Mouse (Mus musculus): Measurements from ENCODE around the gene Dlg5. TPM values are rescaled to one million over a fixed set of nuclear protein-coding genes. Genes with fewer than 3 reads are reported as not detected.

The Dlg5 gene
- total and polyA plus RNA-seq, 2 experiments from 2014 or later, result 13.4 to 51.2 TPM

DNA sequence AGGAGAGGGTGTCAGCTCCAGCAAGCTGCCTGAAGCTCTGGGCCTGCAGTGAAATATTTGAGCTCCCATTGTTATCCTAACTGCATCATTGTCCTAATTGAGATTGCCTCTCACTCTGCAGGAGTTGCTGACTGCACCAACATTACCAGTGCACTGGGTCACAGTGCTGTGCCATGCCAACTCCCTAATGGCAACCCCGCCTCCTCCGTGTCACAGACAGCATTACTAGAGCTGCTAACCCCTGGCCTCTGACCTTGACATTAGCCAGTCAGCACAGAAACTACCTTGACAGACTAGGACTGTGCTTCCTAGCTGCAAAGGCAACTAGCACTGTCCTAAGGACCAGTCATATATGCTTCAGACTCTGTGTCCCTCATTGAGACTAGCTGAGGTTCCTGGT is 139.0 kb downstream of the Dlg5 start:
- no peaks in the 10 kb centered on the region for H3K9me3 ChIP-seq (ENCODE audit: low read length)
- H3K4me2 ChIP-seq (ENCODE audit: low read depth, low read length), result no peak overlapping the region
- no peak overlapping the region for H3K27ac ChIP-seq
- H3K36me3 ChIP-seq (ENCODE audit: insufficient read depth, low read length), result no peaks in the 10 kb centered on the region
- ATAC-seq (no peak), DNase-seq (ENCODE audit: low spot score) (no peak)
- TF ChIP-seq CTCF (IDR thresholded peaks at IDR 0.05; ENCODE audit: low read depth), result no peak
- no peak overlapping the region for H3K9ac ChIP-seq (replicated peaks; ENCODE audit: low read length)
- H3K27me3 ChIP-seq (ENCODE audit: insufficient read depth, low read length), result no peaks in the 10 kb centered on the region
- H3K4me1 ChIP-seq (ENCODE audit: insufficient read depth, low read length), result no peaks in the 10 kb centered on the region
- no peak overlapping the region for H3K4me3 ChIP-seq (ENCODE audit: low read length)
- 94% methylated on average over 2 of the region's 2 CpGs for WGBS

DNA sequence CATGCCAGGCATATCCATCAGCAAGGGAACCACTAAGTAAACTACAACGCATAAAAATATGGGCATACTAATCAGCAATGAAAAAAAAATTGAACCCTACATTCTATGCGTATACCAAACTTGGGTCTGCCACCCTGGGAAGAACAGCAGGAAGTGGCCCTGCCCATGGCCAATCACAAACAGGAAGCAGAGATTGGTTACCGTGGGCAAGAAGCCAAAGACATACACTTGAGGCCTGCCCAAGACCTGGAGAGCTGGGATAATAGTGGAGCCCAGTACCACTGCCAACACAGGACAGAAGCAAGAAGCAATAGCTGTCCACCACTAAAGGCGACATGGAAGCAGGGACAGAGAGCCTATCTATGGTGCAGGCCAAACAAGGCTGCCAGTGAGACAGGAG is 146.9 kb downstream of the Dlg5 start:
- H3K4me2 ChIP-seq (ENCODE audit: low read depth, low read length), result no peak overlapping the region
- no peak for DNase-seq (ENCODE audit: low spot score)
- no peak for TF ChIP-seq CTCF (IDR thresholded peaks at IDR 0.05; ENCODE audit: low read depth)
- H3K4me1 ChIP-seq (ENCODE audit: insufficient read depth, low read length), result no peaks in the 10 kb centered on the region
- no peaks in the 10 kb centered on the region for H3K9me3 ChIP-seq (ENCODE audit: low read length)
- no peak overlapping the region for H3K27ac ChIP-seq
- 81% methylated on average over 4 of the region's 4 CpGs for WGBS
- H3K27me3 ChIP-seq (ENCODE audit: insufficient read depth, low read length), result no peaks in the 10 kb centered on the region
- H3K36me3 ChIP-seq (ENCODE audit: insufficient read depth, low read length), result no peaks in the 10 kb centered on the region
- H3K9ac ChIP-seq (replicated peaks; ENCODE audit: low read length), result no peak overlapping the region
- ATAC-seq, result no peak
- no peak overlapping the region for H3K4me3 ChIP-seq (ENCODE audit: low read length)

DNA sequence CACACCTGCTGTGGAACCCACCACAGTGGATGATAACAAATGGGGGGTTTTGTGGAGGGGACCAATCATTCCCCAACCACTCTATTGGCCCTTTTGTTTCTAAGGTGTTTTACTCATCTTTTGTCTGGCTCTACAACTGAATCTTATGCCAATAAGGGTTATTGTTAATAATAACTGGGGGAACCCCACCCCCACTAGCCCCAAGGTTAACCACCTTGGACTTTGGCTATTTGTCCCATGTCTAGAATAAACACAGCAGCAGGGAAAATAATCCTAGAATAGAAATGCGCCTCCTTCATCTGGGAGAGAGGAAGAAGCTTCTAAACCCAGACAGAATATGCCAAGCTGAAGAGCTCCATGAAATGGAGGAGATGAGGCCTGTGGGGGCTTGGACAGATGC is 151.1 kb downstream of the Dlg5 start:
- Histone ChIP-seq H3K36me3 (ENCODE audit: insufficient read depth, low read length) (no peaks in the 10 kb centered on the region), H3K9me3 (ENCODE audit: low read length) (no peaks in the 10 kb centered on the region), H3K4me2 (ENCODE audit: low read depth, low read length) (no peak overlapping the region), H3K27me3 (ENCODE audit: insufficient read depth, low read length) (no peaks in the 10 kb centered on the region), H3K4me3 (ENCODE audit: low read length) (no peak overlapping the region), H3K4me1 (ENCODE audit: insufficient read depth, low read length) (no peaks in the 10 kb centered on the region), H3K27ac (no peak overlapping the region), H3K9ac (replicated peaks; ENCODE audit: low read length) (no peak overlapping the region)
- 100% methylated on average over 1 of the region's 1 CpGs for WGBS
- ATAC-seq, result no peak
- DNase-seq (ENCODE audit: low spot score), result no peak
- no peak for TF ChIP-seq CTCF (IDR thresholded peaks at IDR 0.05; ENCODE audit: low read depth)

DNA sequence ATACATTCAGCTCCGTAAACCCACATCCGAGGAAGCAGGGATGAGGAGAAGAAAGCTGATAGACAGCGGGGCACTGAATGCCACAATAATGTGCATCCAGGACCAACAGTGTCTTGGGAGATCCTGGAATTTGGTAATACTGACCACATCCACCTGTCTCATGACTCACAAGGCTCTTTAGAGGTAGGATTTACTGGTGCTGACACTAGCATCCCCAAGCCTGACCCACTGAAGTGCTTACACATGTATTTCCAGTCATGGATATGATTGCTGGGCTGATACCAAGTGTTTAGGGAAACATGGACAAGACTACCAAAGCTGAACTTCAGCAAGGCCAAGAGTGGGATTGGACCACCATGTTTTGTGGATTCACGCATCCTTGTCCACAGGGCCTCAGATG is 152.5 kb downstream of the Dlg5 start:
- Histone ChIP-seq H3K9ac (replicated peaks; ENCODE audit: low read length) (no peak overlapping the region), H3K4me3 (ENCODE audit: low read length) (no peak overlapping the region), H3K36me3 (ENCODE audit: insufficient read depth, low read length) (no peaks in the 10 kb centered on the region), H3K27me3 (ENCODE audit: insufficient read depth, low read length) (no peaks in the 10 kb centered on the region), H3K9me3 (ENCODE audit: low read length) (no peaks in the 10 kb centered on the region), H3K27ac (no peak overlapping the region), H3K4me2 (ENCODE audit: low read depth, low read length) (no peak overlapping the region), H3K4me1 (ENCODE audit: insufficient read depth, low read length) (no peaks in the 10 kb centered on the region)
- TF ChIP-seq CTCF (IDR thresholded peaks at IDR 0.05; ENCODE audit: low read depth), result no peak
- no peak for ATAC-seq
- DNase-seq (ENCODE audit: low spot score), result no peak
- WGBS, result 93% methylated on average over 4 of the region's 4 CpGs

DNA sequence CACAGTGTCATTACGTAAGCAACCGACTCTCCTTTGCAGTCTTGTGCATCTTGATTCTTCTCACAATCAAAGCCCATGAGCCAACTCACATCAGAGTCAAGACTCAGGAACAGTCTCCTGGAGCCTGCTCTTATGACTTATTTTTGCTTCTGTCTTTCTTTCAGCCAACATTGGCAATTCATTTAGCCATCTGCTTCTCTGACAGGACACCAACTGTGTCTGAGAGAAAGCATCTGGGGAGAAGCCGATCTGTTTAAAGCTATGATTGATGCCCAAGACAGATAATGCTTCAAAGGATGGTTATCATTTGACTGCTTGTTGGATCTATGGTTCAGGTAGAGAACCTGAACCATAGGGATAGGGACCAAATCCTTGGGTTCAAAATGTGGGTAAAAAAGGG is 153.3 kb downstream of the Dlg5 start:
- no peaks in the 10 kb centered on the region for H3K27me3 ChIP-seq (ENCODE audit: insufficient read depth, low read length)
- no peak for ATAC-seq

DNA sequence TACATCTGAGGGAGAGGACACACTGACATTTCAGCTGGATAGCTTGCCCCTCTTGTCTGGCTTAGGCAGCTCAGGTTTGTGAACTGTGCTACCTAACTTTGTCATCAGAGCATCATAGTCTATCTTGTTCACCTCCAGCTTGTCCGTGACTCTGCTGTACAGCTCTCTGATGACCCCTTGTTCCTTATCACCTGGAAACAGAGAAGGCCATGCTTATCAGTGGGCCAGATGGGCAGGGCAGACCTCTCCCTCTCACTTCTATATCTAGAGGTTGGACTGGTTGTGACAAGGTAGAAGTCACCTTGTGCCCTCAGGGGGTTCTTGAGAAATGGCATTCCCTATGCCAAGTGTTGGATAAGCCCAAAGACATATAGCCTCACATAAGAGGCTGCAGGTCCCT is 154.9 kb downstream of the Dlg5 start:
- no peak for TF ChIP-seq CTCF (IDR thresholded peaks at IDR 0.05; ENCODE audit: low read depth)
- Histone ChIP-seq H3K9me3 (ENCODE audit: low read length) (no peaks in the 10 kb centered on the region), H3K9ac (replicated peaks; ENCODE audit: low read length) (no peak overlapping the region), H3K36me3 (ENCODE audit: insufficient read depth, low read length) (no peaks in the 10 kb centered on the region), H3K27ac (no peak overlapping the region), H3K27me3 (ENCODE audit: insufficient read depth, low read length) (no peaks in the 10 kb centered on the region), H3K4me3 (ENCODE audit: low read length) (no peak overlapping the region), H3K4me2 (ENCODE audit: low read depth, low read length) (no peak overlapping the region), H3K4me1 (ENCODE audit: insufficient read depth, low read length) (no peaks in the 10 kb centered on the region)
- DNase-seq (ENCODE audit: low spot score) (no peak), ATAC-seq (no peak)
- 84% methylated on average over 1 of the region's 1 CpGs for WGBS

More for the DNA sequence above, 153.3 kb downstream of the Dlg5 start:
- Histone ChIP-seq H3K9ac (replicated peaks; ENCODE audit: low read length) (no peak overlapping the region), H3K4me3 (ENCODE audit: low read length) (no peak overlapping the region), H3K4me1 (ENCODE audit: insufficient read depth, low read length) (no peaks in the 10 kb centered on the region), H3K9me3 (ENCODE audit: low read length) (no peaks in the 10 kb centered on the region), H3K36me3 (ENCODE audit: insufficient read depth, low read length) (no peaks in the 10 kb centered on the region), H3K27ac (no peak overlapping the region), H3K4me2 (ENCODE audit: low read depth, low read length) (no peak overlapping the region)
- no peak for DNase-seq (ENCODE audit: low spot score)
- 68% methylated on average over 3 of the region's 3 CpGs for WGBS
- TF ChIP-seq CTCF (IDR thresholded peaks at IDR 0.05; ENCODE audit: low read depth), result no peak

DNA sequence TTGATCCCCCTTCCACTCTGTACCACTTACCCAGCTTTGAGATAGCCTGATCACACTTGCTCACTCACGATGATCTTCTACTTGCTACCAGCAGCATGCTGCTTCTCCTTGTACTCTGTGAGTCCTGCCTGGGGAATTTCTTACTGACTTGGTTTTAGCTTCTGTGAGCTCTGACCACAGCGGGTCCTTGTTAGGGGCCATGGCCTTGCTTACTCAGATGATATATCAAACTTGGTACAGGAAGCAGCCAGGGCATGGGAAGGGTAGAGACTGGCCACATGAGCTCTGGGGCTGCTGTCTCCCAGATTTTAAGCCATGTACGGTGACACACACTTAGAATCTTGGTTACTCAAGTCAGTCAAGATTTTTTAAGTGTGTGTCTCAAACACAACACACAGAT is 156.5 kb downstream of the Dlg5 start:
- no peaks in the 10 kb centered on the region for H3K9me3 ChIP-seq (ENCODE audit: low read length)
- no peak overlapping the region for H3K4me2 ChIP-seq (ENCODE audit: low read depth, low read length)
- no peak overlapping the region for H3K4me3 ChIP-seq (ENCODE audit: low read length)
- no peaks in the 10 kb centered on the region for H3K4me1 ChIP-seq (ENCODE audit: insufficient read depth, low read length)
- H3K27me3 ChIP-seq (ENCODE audit: insufficient read depth, low read length), result no peaks in the 10 kb centered on the region
- 83% methylated on average over 3 of the region's 3 CpGs for WGBS
- no peak for TF ChIP-seq CTCF (IDR thresholded peaks at IDR 0.05; ENCODE audit: low read depth)
- DNase-seq (ENCODE audit: low spot score) (no peak), ATAC-seq (no peak)
- no peaks in the 10 kb centered on the region for H3K36me3 ChIP-seq (ENCODE audit: insufficient read depth, low read length)
- no peak overlapping the region for H3K9ac ChIP-seq (replicated peaks; ENCODE audit: low read length)
- H3K27ac ChIP-seq, result no peak overlapping the region
